Mouse (Mus musculus): Measurements from ENCODE around the gene Rhoq.

GRCm38 (mm10) chr17:86986449-86987138 is 23.7 kb downstream of the Rhoq start:
- TF ChIP-seq CTCF (IDR thresholded peaks at IDR 0.05; ENCODE audit: control insufficient read depth, insufficient read depth, low read length), result no peak
- no peak for TF ChIP-seq POLR2A (IDR thresholded peaks at IDR 0.05; ENCODE audit: borderline replicate concordance, control insufficient read depth, low read depth, low read length)
